Mouse (Mus musculus): ENCODE measurements around the gene AY358078. TPM values are rescaled to one million over a fixed set of nuclear protein-coding genes. Genes with fewer than 3 reads are reported as not detected.

Gene AY358078
- polyA plus RNA-seq, 1 experiment, result not detected

DNA sequence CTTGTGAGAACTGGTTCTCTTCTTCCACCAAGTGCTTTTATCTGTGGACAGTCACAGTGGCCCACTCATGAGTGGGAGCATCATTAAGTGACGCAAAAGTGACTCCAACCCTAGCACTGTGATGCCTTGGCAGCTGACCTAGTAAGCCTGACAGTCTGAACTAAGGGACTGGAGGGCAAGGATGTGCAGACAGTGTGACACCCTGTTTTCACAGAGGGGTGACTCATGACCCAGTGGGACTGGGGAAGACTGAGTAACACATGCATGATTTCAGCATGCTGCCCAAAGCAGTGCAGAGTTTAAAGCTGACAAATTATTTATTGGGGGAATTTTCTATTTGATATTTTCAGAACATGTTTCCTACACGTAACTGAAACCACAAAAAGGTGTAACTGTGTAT, 70.9 kb downstream of the AY358078 start:
- TF ChIP-seq CTCF (IDR thresholded peaks at IDR 0.05; ENCODE audit: insufficient read depth, low read depth, low read length) (no peak), POLR2A (IDR thresholded peaks at IDR 0.05; ENCODE audit: insufficient read depth, low read depth, low read length) (no peak)
- Histone ChIP-seq H3K4me3 (ENCODE audit: insufficient read depth, low read depth, low read length) (no peak overlapping the region), H3K27ac (ENCODE audit: insufficient read depth, low read depth, low read length) (no peak overlapping the region), H3K4me1 (ENCODE audit: control insufficient read depth, insufficient read depth, low read length) (no peaks in the 10 kb centered on the region)
- 70% methylated on average over 2 of the region's 2 CpGs for WGBS

GRCm38 (mm10) chr14:51871741-51872140, 71.9 kb downstream of the AY358078 start:
- no peaks in the 10 kb centered on the region for H3K4me1 ChIP-seq (ENCODE audit: control insufficient read depth, insufficient read depth, low read length)
- TF ChIP-seq CTCF (IDR thresholded peaks at IDR 0.05; ENCODE audit: insufficient read depth, low read depth, low read length), result no peak
- TF ChIP-seq POLR2A (IDR thresholded peaks at IDR 0.05; ENCODE audit: insufficient read depth, low read depth, low read length), result no peak
- 61% methylated on average over 9 of the region's 9 CpGs for WGBS
- no peak overlapping the region for H3K4me3 ChIP-seq (ENCODE audit: insufficient read depth, low read depth, low read length)
- no peak overlapping the region for H3K27ac ChIP-seq (ENCODE audit: insufficient read depth, low read depth, low read length)

Other genes starting within 250 kb of the AY358078 start
- gene Gm5622, start 247.3 kb upstream of the AY358078 start, polyA plus RNA-seq (2012; ENCODE audit: insufficient read depth, insufficient read length, low replicate concordance, missing spikeins), result not detected in 2 replicates
- gene Gm17175, start 226.0 kb upstream of the AY358078 start, polyA plus RNA-seq (2012; ENCODE audit: insufficient read depth, insufficient read length, low replicate concordance, missing spikeins), result not detected in 2 replicates
- gene Gm17174, start 207.9 kb upstream of the AY358078 start, polyA plus RNA-seq (2012; ENCODE audit: insufficient read depth, insufficient read length, low replicate concordance, missing spikeins), result not detected in 2 replicates
- not detected in 2 replicates for gene Gm17078, start 188.7 kb upstream of the AY358078 start, polyA plus RNA-seq (2012; ENCODE audit: insufficient read depth, insufficient read length, low replicate concordance, missing spikeins)
- gene Gm4181, start 164.4 kb upstream of the AY358078 start, polyA plus RNA-seq (2012; ENCODE audit: insufficient read depth, insufficient read length, low replicate concordance, missing spikeins), result not detected in 2 replicates
- not detected in 2 replicates for gene Gm17079, start 104.6 kb upstream of the AY358078 start, polyA plus RNA-seq (2012; ENCODE audit: insufficient read depth, insufficient read length, low replicate concordance, missing spikeins)
- gene Gm5800, start 82.9 kb upstream of the AY358078 start, polyA plus RNA-seq (2012; ENCODE audit: insufficient read depth, insufficient read length, low replicate concordance, missing spikeins), result not detected in 2 replicates
- gene Ang4, start 26.5 kb upstream of the AY358078 start, polyA plus RNA-seq (2012; ENCODE audit: insufficient read depth, insufficient read length, low replicate concordance, missing spikeins), result not detected in 2 replicates
- not detected in 2 replicates for gene Ear6, start 53.7 kb downstream of the AY358078 start, polyA plus RNA-seq (2012; ENCODE audit: insufficient read depth, insufficient read length, low replicate concordance, missing spikeins)
- gene Mettl17, start 84.8 kb downstream of the AY358078 start, polyA plus RNA-seq (2012; ENCODE audit: insufficient read depth, insufficient read length, low replicate concordance, missing spikeins), result not detected in 2 replicates
- gene Slc39a2, start 92.8 kb downstream of the AY358078 start, polyA plus RNA-seq (2012; ENCODE audit: insufficient read depth, insufficient read length, low replicate concordance, missing spikeins), result not detected in 2 replicates
- gene Ndrg2, start 114.1 kb downstream of the AY358078 start, polyA plus RNA-seq (2012; ENCODE audit: insufficient read depth, insufficient read length, low replicate concordance, missing spikeins), result 1,444 TPM in 1 of 2 replicates, not detected in the other
- not detected in 2 replicates for gene Tppp2, start 118.4 kb downstream of the AY358078 start, polyA plus RNA-seq (2012; ENCODE audit: insufficient read depth, insufficient read length, low replicate concordance, missing spikeins)
- gene Rnase13, start 122.7 kb downstream of the AY358078 start, polyA plus RNA-seq (2012; ENCODE audit: insufficient read depth, insufficient read length, low replicate concordance, missing spikeins), result not detected in 2 replicates
- not detected in 2 replicates for gene Arhgef40, start 184.7 kb downstream of the AY358078 start, polyA plus RNA-seq (2012; ENCODE audit: insufficient read depth, insufficient read length, low replicate concordance, missing spikeins)
- gene Tmem253, start 215.6 kb downstream of the AY358078 start, polyA plus RNA-seq (2012; ENCODE audit: insufficient read depth, insufficient read length, low replicate concordance, missing spikeins), result not detected in 2 replicates
- not detected in 2 replicates for gene Zfp219, start 220.7 kb downstream of the AY358078 start, polyA plus RNA-seq (2012; ENCODE audit: insufficient read depth, insufficient read length, low replicate concordance, missing spikeins)
- not detected in 2 replicates for gene Olfr221, start 242.4 kb downstream of the AY358078 start, polyA plus RNA-seq (2012; ENCODE audit: insufficient read depth, insufficient read length, low replicate concordance, missing spikeins)